Mouse (Mus musculus): ENCODE measurements around the gene Gm11549.
A peak's percentile ranks its signal among the peaks of the same experiment; 100 is the strongest.

The Gm11549 gene

DNA sequence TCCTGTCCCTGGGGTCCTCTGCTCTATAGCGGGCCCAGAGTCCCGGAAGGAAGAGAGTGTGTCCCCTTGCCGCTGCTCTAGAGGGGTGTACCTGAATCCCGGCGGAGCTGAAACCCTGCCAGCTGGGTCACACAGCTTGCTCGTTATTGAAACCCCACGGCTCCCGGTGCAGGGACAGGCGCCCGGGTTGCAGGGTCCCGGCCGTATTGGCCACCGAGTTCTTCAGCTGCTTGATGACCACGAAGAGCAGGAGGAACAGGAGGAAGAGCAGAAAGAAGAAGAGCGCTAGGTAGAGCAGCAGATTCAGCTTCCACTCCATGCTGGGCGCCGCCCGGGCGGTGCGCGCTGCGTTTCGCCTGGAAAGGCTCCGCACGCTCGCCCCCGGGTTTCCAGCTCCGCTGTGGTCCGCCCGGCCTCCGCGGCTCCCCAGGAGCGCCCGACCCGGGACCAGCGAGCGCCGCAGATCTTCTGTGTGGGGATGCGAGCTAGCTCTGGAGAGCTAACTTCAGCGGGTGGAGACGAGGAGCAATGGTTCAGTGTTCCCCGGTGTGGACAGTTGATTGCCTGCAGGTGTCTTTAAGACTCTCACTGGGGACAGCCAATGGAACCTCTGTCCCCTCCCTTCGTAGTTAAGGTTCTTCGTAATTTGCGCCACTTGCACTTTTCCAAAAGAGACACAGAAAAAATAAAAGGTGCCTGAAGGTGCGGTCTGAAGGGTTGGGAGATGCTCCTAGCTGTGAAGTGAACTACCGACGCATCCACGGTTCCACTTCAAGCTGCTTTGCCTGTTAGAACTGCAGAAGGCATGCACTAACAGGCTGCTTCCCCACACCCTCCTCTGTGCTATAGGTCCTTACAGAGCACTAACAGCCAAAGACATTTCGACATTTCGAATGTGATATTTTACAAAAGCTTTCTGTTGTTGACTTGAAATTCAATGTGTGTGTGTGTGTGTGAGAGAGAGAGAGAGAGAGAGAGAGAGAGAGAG, at the start of gene Gm11549:
Gm11549 (minus strand) TSS at position 741 of the 988 bp plus-strand sequence.
- peak; percentile 50 for DNase-seq (ENCODE audit: low spot score)

DNA sequence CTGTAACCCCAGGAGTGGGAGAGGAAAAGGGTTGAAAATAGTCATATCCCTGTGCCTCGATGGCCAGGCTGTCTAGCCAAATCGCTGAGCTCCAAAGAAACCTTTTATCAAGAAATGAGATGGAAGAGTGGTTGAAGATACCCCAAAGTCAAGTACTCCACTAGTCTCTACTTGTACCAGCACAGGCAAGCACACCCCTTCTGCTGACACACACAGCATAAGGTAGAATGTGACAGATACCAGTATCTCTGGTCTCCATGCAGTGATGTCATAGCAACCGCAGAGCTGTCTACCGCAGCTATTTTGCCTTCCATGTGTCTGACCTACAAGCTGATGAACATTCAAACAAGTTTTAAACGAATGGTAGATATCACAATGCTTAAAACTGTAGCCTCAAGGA, 48.2 kb upstream of the Gm11549 start:
- DNase-seq (ENCODE audit: low spot score) = no peak

DNA sequence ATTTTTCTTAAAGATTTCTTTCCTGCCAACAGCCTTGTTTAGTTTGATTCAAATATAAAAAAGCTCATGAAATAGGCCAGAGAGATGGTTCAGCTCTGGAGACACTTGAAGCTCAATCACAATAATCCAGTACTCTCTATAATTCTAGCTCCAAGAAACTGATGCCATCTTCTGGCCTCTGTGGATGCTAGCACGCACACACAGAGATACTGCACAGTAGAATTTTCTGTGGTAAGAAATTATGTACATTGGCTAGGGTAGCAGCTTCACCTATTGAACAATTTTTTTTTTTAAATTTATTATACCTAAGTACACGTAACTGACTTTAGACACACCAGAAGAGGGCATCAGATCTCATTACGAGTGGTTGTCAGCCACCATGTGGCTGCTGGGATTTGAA, 42.1 kb upstream of the Gm11549 start:
- DNase-seq (ENCODE audit: low spot score) = no peak

DNA sequence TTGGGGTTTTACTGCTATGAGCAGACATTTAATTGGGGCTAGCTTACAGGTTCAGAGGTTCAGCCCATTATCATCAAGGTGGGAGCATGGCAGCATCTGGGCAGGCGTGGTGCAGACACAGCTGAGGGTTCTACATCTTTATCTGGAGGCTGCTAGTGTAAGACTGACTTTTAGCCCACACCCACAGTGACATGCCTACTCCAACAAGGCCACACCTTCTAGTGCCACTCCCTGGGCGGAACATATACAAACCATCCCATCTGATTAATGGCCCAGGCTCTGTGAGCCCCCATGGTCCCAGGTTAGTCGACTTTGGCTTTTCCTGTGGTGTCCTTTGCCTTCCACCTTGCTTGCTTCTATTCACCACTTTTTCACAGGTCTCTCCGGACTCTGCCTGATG, 38.0 kb upstream of the Gm11549 start:
- no peak for DNase-seq (ENCODE audit: low spot score)

DNA sequence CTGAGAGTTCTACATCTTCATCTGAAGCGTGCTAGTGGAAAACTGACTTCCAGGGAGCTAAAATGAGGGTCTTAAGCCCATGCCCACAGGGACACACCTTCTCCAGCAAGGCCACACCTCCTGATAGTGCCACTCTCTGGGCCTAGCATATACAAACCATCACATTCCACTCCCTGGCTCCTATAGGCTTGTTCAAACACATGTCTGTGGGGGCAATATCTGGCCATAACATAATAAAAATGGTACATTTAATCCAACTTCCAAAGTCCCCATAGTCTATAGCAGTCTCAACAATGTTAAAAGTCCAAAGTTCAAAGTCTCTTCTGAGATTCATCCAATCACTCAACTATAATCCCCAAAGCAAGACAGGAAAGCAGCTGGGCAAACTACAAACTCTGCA, 36.0 kb upstream of the Gm11549 start:
- no peak for DNase-seq (ENCODE audit: low spot score)

DNA sequence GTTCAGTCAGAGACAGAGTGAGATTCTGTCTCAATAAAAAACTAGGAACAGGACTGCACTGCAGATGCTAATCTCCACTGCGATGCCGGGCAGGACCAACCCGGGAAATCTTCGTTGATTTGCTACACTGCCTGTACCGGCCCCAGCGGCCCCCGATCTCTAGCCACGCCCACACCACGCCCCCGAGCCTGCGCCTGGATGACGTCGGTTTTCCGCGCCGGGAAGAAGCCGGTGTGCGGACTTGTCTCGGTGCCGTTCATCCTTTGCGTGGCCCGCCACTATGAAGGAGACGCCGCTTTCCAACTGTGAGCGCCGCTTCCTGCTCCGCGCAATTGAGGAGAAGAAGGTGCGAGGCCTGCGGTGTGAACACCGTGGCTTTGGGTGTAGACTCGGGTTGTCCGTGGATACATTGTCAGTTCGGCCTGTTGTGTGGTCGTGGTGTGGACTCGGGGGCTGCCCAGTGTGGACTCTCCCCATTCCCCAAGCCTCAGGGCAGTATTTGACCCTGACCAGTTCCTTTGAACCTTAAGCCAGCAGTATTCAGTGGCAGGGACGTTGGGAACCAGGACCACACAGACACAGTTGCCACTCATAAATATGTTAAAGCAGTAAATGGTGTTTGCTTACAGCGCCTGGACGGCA, 30.9 kb upstream of the Gm11549 start, which contains the start of gene Exosc9:
Exosc9 (plus strand) TSS at position 201 of the 642 bp plus-strand sequence.
- DNase-seq (ENCODE audit: low spot score) = peak; percentile 90

DNA sequence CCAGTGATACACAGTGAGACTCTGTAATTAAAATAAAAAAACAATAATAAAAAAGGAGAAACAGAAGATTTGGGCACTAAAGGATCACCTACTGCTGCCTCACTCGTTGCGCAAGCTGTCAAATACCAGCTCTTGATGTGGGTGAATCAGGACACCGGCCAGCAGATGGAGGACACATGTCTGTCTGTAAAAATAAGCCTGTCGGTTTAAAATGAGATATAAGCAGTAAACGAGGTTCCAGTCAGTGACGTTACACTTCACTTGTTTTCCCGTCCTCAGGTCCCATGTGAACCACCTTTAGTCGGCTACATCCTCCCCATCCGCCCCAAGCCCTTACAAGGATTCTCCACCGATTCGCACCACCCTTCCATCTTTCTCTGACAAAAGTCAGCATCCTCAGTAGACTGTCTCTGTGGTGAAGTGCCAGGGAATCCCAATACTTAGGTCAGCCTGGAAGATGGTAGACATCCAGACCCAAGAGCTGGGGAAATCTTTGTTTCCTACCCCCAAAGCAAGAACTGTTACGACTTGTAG, 30.3 kb upstream of the Gm11549 start:
- DNase-seq (ENCODE audit: low spot score) = no peak

DNA sequence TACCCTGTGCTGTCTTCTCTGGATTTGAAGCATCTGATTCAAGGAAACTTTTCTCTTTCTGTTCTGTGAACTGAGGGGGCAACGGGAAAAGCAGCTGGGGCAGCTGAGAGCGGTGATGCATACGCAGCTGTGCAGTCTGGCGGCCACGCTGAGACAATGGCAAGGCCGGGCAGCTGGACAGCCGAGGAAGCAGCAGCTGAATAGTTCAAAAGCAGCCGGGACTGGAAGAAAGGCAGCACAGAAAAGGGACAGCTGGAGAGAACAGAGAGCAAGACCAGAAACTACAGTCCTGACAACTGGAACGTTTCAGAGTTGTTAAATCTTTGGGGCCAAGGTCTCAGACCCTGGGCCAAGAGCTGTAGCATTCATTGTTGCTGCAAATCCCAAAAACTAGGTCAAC, 29.7 kb upstream of the Gm11549 start:
- peak; percentile 70 for DNase-seq (ENCODE audit: low spot score)

DNA sequence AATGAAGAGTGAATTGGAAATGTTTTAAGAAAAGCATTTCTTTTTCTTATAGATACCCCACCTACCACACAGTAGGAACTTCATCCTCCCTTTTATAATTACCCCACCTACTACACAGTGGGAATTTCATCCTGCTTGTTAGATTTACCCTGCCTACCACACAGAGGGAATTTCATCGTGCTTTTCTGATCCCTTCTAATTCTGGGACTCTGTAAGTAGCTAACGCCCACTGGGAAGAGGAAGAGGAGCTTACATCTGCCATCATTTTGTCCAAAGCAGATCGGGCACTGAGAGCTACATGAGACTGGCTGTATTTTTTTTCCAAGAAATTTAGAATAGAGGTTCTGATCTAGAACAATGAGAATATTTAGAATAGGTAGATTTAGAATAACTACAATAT, 23.3 kb upstream of the Gm11549 start:
- DNase-seq (ENCODE audit: low spot score) = no peak

DNA sequence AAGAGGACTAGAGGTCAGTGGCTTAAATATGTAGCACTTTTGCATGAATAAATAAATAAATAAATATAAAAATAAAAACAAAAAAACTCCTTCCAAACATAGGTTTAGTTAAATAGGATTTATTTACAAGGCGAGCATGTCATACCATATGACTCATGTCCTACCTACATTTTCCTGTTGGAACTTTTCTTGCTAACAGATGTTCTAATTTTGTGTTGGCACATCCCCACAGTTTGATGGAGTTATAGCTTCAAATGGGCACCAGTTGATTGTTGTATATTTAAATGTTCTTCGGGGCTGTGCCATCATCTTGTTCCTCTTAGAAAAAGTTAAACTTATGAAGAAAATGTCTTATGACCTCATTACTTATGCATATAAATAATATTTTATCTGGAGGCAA, 19.8 kb upstream of the Gm11549 start:
- no peak for DNase-seq (ENCODE audit: low spot score)

DNA sequence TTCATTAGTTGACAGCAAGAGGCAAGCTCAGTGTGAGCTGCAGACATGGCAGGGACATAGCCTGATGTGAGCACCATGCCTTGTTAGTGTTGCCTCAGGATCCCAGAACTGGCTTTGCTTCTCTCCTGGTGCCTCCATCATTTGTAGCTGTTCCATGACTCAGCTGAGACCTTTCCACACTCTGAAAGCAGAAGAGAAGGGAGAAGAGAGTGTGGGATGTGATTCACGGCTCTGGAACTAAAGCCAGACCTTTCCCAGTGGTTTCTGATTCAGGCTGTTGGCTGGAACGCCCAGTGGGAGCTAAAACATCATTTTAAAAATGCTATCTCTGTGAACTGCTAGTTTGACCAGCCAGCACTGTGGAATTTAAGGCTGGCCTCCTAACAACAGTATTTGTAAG, 19.1 kb upstream of the Gm11549 start:
- no peak for DNase-seq (ENCODE audit: low spot score)

DNA sequence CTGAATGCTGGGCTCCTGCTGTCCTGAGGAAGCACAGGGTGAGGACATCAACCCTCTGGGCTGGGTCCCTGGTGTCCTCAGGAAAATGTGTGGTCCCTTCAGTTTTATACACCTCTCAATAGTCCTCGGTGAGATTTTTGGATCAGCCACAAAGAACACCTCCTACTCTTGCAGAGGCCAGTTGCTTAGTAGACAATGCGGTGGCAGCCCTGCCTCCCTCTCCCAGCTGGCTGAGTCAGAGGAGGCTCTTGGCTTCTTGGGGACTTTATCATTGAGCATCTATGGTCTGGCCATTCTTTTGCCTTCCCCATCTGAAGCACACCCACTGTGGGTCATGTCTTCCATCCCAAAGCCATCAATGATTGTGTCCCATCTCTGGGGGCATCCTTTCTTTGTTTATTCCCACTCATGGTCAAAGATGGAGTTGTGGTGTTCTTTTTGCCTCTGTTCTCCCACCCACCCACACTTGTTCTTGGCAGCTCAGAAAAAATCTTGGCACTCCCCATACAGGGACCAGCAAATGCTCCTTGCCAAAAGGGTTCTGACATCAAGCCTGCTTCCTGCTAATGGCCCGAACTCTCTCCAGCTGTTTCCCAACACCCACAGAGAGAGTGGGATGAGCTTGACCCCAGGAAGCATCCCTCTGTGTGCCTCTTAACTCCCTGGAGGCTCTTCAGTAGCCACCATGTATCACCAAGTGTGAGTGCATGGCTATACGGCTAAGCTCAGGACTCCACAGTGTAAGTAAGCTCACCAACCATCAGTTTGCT, 16.3 kb upstream of the Gm11549 start:
- no peak for DNase-seq (ENCODE audit: low spot score)

DNA sequence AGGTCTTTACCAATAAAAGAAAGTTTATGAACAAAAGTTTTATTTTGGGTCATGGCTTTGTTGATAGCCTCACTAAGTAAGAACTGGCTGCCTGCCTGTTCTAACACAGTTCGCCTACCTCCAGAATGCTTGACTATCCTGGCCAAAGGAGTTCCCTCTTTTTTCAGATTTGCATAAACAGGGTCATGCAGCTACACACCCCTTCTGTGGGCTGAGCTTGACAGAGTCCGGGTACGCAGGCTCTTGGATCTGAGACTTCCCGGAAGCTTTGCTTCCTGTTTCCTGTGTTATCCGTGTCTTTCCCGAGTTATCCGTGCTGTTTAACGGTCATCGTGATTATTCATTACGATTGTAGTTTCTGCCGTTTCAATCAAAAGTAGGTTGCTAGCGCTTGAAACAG, 14.4 kb upstream of the Gm11549 start:
- no peak for DNase-seq (ENCODE audit: low spot score)

DNA sequence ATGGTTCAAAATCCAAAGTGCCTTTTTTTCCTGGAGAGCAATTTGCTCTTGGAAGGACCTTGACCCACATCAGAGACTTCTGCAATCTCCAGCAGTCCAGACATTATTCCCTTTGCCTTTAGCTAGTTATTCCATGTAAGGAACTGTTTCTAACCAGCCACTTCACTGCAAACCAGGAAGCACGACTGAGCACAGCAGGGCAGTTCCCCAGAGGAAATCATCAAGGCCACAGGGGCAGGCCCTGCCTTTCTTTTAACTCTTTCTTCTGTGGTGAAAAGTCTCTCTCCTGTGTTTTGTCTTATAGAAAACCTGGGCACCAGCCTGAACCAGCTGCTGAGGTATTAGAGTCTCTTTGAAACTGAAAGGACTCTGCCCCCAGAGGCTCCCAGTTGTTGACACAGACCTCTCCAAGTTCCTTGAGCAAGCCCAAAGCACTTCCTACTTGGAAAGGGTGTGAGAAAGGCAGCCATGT, 11.6 kb upstream of the Gm11549 start:
- DNase-seq (ENCODE audit: low spot score) = peak; percentile 8

DNA sequence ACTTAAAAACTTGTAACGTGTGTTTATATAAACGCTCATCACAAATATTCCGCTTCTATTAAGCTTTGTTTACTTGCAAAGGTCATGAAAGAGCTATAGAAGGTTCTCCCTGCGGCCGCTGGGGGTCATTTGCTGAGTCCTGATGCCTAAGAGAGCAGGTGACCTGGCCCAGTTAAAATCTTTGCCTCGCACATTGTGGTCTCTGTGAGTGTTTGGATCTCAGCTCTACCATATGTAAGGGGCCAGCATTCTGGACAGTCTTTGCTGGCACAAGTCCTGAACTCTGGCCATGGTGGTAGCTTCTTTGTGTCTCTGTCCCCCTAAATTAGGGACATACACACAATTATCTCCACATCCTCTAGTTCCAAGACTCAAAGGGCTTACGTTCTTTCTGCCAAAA, 11.1 kb upstream of the Gm11549 start:
- DNase-seq (ENCODE audit: low spot score) = peak; percentile 8

DNA sequence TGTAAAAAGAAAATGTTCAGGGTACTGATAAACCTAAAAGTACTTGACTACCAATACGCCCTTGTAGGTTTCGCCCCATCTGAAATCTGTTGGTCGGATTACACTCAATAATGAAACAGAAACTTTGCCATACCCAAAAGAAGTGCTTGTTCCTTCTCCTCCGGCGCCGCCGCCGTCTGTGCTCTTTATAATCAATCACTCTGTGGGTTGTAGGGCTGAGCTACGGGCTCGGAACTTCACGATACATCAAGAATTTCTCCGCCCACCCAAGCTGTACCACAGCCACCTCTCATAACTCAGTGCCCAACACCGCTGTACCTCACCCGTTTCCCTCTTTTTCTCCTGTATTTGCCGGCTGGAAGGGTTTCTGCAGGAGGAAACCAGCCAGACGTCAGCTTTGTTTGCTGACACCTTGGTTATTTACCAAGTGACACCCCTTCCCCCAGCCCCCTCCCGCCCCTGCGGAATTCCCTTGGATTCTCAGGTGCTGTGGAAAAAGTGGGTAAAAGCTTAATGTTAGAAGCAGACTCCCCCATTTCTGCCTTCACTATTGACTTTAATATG, 10.4 kb upstream of the Gm11549 start:
- no peak for DNase-seq (ENCODE audit: low spot score)

DNA sequence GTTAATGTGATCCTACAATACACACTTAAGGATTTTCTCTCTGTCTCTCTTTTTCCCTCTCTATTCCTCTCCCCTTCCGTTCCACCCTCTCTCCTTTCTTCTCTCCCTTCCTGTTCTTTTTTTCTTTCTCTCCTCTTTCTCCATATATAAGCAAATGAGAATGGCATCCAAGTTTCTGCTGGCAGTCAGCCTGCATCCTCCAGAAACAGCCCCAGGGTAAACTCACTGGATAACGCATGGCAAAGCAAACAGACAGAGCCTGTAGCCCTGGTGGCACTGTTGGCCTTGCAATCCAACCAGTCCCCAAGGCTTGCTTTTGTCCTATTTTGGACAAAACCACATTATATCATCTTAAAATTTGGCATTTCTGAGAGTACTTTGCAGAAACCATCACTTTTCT, 9.6 kb upstream of the Gm11549 start:
- DNase-seq (ENCODE audit: low spot score) = no peak

DNA sequence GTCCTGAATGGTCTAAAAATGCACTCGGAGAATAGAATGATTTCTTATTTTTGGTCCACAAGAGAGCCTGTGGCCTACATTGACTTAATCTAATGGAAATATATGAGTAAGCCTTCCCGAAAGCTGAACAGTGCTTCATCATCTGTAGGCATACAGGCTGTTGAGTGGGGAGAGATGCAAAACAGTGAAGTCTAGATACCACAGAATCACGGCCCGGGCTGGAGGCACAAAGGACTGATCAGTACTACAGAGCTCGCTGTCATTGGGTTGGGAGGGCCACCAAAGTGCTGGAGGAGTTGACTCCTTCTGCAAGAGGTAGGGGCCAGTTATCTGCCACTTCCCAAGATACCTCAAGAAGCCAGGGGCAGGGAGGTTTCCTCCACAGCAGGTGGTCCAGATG, 9.2 kb upstream of the Gm11549 start:
- DNase-seq (ENCODE audit: low spot score) = no peak

DNA sequence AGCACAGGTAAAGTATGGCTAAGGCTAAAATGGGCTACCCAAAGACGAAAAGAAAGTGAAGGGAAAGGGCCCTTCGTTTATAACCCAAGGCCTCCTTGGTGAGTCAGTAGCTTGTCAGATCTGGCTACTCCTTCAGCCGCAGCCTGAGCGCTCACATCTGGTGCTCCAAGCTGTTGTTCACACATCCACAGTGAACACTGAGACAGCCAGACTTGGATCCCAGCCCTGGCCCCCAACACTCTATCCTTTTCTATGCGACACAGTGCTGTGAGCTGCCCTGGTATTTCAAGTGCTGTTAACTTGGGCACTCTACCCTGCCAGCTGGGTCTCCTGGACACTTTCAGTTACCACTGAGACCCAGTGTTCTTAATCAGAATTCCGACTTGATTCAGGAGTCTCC, 8.7 kb upstream of the Gm11549 start:
- no peak for DNase-seq (ENCODE audit: low spot score)

DNA sequence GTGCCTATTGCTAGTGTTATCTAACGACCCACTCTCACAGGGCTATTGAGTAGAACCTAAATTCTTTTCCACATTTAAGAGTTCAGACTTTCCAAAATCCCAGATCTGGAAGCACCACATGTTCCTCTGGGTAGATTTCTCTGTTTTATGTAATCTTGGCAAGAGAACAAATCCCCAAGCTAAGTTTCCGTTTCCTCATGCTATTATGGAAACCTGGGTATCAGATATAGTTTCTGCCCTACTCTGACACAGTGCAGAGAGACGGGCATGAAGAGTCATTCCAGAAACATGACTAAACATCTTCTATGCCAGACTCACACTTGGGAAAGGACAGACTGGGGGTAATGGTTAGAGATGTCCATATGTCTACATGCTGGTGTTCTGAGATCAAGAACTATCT, 2.9 kb upstream of the Gm11549 start:
- DNase-seq (ENCODE audit: low spot score) = no peak

DNA sequence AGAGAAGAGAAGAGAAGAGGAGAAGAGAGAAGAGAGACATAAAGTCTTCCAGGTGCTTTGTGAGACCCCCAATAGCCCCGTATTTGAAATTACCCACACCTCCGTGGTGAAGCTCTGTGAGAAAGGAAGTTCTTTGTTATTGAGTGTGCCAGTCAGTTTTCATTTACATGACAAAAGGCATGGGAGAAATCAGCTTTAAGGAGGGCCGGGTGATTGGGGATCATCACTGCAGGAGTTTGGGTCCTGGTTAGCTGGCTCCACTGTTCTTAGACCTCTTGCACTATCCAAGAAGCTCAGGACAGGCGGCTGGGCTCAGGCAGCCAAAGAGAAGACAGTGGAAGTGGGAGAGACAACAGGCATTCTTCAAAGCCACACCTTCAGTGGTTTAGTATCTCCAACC, 524 bp upstream of the Gm11549 start:
- peak; percentile 28 for DNase-seq (ENCODE audit: low spot score)

DNA sequence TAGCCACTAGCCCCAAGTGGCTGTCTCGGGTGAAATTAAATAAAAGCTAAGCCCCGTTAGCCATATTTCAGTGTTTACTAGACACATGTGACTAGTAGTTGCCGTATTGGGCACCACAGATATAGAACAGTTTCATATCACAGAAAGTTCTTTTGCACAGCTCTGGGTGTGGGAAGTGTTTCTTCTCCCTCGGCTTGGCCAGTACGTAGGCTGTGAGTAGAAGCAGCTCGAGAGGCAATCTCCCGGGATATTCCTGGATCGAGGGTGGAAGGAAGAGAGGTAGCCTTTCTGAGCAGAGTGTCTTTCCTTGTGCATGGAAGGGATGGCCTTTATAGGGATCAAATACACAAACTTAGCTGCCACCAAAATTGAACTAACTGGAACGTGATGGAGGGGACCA, 5.4 kb downstream of the Gm11549 start:
- no peak for DNase-seq (ENCODE audit: low spot score)

All from retina, embryonic 14.5 days (tissue).